Mouse (Mus musculus) small intestine, adult 2 months (tissue): ENCODE data around the gene Ttc39a.

Experiments
- CTCF ChIP-seq: fragments of 200-500 bp; IDR thresholded peaks from 2 replicates; pipeline ENCODE4 v1.5.1; 2012; ENCODE audit warnings: low read depth, mild to moderate bottlenecking, control low read depth, inconsistent platforms, low read length, moderate library complexity, mixed read lengths; ENCODE audit not compliant: insufficient replicate concordance, insufficient read length; ENCODE audit errors: extremely low read depth
- POLR2A ChIP-seq: fragments of 200-500 bp; IDR thresholded peaks from 2 replicates; pipeline ENCODE4 v1.6.1; 2012; ENCODE audit warnings: low read depth, mild to moderate bottlenecking, control low read depth, inconsistent platforms, low read length, moderate library complexity

DNA sequence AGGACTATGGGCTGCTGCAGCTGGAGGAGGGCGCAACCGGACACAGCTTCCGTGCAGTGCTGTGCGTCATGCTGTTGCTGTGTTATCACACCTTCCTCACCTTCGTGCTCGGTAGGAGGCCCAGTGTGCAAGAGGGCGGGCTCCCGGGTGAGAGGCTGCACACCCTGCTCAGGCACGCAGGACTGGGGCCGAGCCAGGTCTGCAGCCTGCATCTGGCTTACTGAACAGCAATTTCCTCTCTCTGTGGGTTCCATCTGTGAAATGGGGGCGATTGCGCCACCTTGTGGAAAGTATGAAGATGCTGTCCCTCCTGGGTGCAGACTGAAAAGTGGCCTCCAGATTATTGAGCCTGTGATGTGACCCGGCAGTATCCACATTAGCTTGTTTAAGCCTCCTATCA, 24.4 kb downstream of the Ttc39a start:
- TF ChIP-seq CTCF (peak; percentile 64; the same call in 1 of the 2 replicates), POLR2A (no peak)
